Mouse (Mus musculus): ENCODE measurements around the gene Olfr309. TPM values are rescaled to one million over a fixed set of nuclear protein-coding genes. Genes with fewer than 3 reads are reported as not detected.
"Not testable (repeated sequence)": the region's sequence is repeated elsewhere in the genome, so short reads cannot be mapped to it uniquely, and the experiment has no call there.

Gene Olfr309
- not detected in 2 replicates for polyA plus RNA-seq (2015; fragmentation: Nextera tagmentation; extraction: Ambion mirVana)

- Histone ChIP-seq H3K4me1 (replicated peaks; ENCODE audit: control insufficient read depth, insufficient read depth, low read length) (no peaks in the 10 kb centered on the region), H3K9me3 (ENCODE audit: control insufficient read depth, low read length) (no peaks in the 10 kb centered on the region), H3K27ac (ENCODE audit: low read length) (no peak within 1 kb of the TSS), H3K27me3 (replicated peaks; ENCODE audit: control insufficient read depth, insufficient read depth, low read length) (no peaks in the 10 kb centered on the region), H3K9ac (replicated peaks; ENCODE audit: low read depth, low read length) (no peak within 1 kb of the TSS), H3K4me3 (replicated peaks; ENCODE audit: low read length) (no peak within 1 kb of the TSS), H3K4me2 (ENCODE audit: low read length) (no peak within 1 kb of the TSS), H3K36me3 (ENCODE audit: control insufficient read depth, insufficient read depth) (no peaks in the 10 kb centered on the region)
- 65% methylated on average over 2 of the region's 2 CpGs for WGBS
- ATAC-seq: no peak
Observed at GRCm38 (mm10) chr7:86313608-86314007, at the start of gene Olfr309. Gene Olfr309, minus strand, starts transcription at chr7:86313708.

- not testable (repeated sequence) for H3K27me3 ChIP-seq (replicated peaks; ENCODE audit: control insufficient read depth, insufficient read depth, low read length)
Observed at GRCm38 (mm10) chr7:86346296-86346695, 32.8 kb upstream of the Olfr309 start.

GRCm38 (mm10) chr7:86344253-86344652 is 30.7 kb upstream of the Olfr309 start:
- Histone ChIP-seq H3K9ac (replicated peaks; ENCODE audit: low read depth, low read length) (no peak overlapping the region), H3K4me3 (replicated peaks; ENCODE audit: low read length) (no peak overlapping the region), H3K4me1 (replicated peaks; ENCODE audit: control insufficient read depth, insufficient read depth, low read length) (no peaks in the 10 kb centered on the region), H3K27ac (ENCODE audit: low read length) (no peak overlapping the region), H3K4me2 (ENCODE audit: low read length) (no peak overlapping the region), H3K9me3 (ENCODE audit: control insufficient read depth, low read length) (no peaks in the 10 kb centered on the region), H3K27me3 (replicated peaks; ENCODE audit: control insufficient read depth, insufficient read depth, low read length) (no peaks in the 10 kb centered on the region), H3K36me3 (ENCODE audit: control insufficient read depth, insufficient read depth) (no peaks in the 10 kb centered on the region)
- ATAC-seq: no peak
- WGBS: 57% methylated on average over 3 of the region's 3 CpGs

More at GRCm38 (mm10) chr7:86346296-86346695, 32.8 kb upstream of the Olfr309 start:
- H3K4me3 ChIP-seq (replicated peaks; ENCODE audit: low read length); H3K36me3 ChIP-seq (ENCODE audit: control insufficient read depth, insufficient read depth); ATAC-seq; H3K27ac ChIP-seq (ENCODE audit: low read length); H3K9ac ChIP-seq (replicated peaks; ENCODE audit: low read depth, low read length); H3K9me3 ChIP-seq (ENCODE audit: control insufficient read depth, low read length); H3K4me2 ChIP-seq (ENCODE audit: low read length); H3K4me1 ChIP-seq (replicated peaks; ENCODE audit: control insufficient read depth, insufficient read depth, low read length): not testable (repeated sequence)
- WGBS: 86% methylated on average over 9 of the region's 9 CpGs

- Histone ChIP-seq H3K36me3 (ENCODE audit: control insufficient read depth, insufficient read depth) (no peaks in the 10 kb centered on the region), H3K4me1 (replicated peaks; ENCODE audit: control insufficient read depth, insufficient read depth, low read length) (no peaks in the 10 kb centered on the region), H3K9me3 (ENCODE audit: control insufficient read depth, low read length) (no peaks in the 10 kb centered on the region), H3K27me3 (replicated peaks; ENCODE audit: control insufficient read depth, insufficient read depth, low read length) (no peaks in the 10 kb centered on the region), H3K4me3 (replicated peaks; ENCODE audit: low read length) (no peak overlapping the region), H3K9ac (replicated peaks; ENCODE audit: low read depth, low read length) (no peak overlapping the region), H3K4me2 (ENCODE audit: low read length) (no peak overlapping the region), H3K27ac (ENCODE audit: low read length) (no peak overlapping the region)
- 81% methylated on average over 14 of the region's 14 CpGs for whole genome bisulfite sequencing
- no peak for ATAC-seq
Observed at GRCm38 (mm10) chr7:86342881-86343565, 29.5 kb upstream of the Olfr309 start.

- WGBS: 74% methylated on average over 1 of the region's 1 CpGs
- Histone ChIP-seq H3K27ac (ENCODE audit: low read length) (no peak within 1 kb of the TSS), H3K4me2 (ENCODE audit: low read length) (no peak within 1 kb of the TSS), H3K9ac (replicated peaks; ENCODE audit: low read depth, low read length) (no peak within 1 kb of the TSS), H3K27me3 (replicated peaks; ENCODE audit: control insufficient read depth, insufficient read depth, low read length) (no peaks in the 10 kb centered on the region), H3K36me3 (ENCODE audit: control insufficient read depth, insufficient read depth) (no peaks in the 10 kb centered on the region), H3K4me3 (replicated peaks; ENCODE audit: low read length) (no peak within 1 kb of the TSS), H3K4me1 (replicated peaks; ENCODE audit: control insufficient read depth, insufficient read depth, low read length) (no peaks in the 10 kb centered on the region), H3K9me3 (ENCODE audit: control insufficient read depth, low read length) (no peaks in the 10 kb centered on the region)
- no peak for ATAC-seq
Observed at GRCm38 (mm10) chr7:86337486-86337885, 24.0 kb upstream of the Olfr309 start, which contains the start of gene Olfr307. Gene Olfr307, minus strand, starts transcription at chr7:86337586.

GRCm38 (mm10) chr7:86325530-86325929 is 12.0 kb upstream of the Olfr309 start, which contains the start of gene Olfr308:
Gene Olfr308, minus strand, starts transcription at chr7:86325630.
- Histone ChIP-seq H3K9me3 (ENCODE audit: control insufficient read depth, low read length) (no peaks in the 10 kb centered on the region), H3K27ac (ENCODE audit: low read length) (no peak within 1 kb of the TSS), H3K27me3 (replicated peaks; ENCODE audit: control insufficient read depth, insufficient read depth, low read length) (no peaks in the 10 kb centered on the region), H3K4me2 (ENCODE audit: low read length) (no peak within 1 kb of the TSS), H3K36me3 (ENCODE audit: control insufficient read depth, insufficient read depth) (no peaks in the 10 kb centered on the region), H3K4me1 (replicated peaks; ENCODE audit: control insufficient read depth, insufficient read depth, low read length) (no peaks in the 10 kb centered on the region), H3K4me3 (replicated peaks; ENCODE audit: low read length) (no peak within 1 kb of the TSS), H3K9ac (replicated peaks; ENCODE audit: low read depth, low read length) (no peak within 1 kb of the TSS)
- ATAC-seq: no peak

- Histone ChIP-seq H3K27me3 (replicated peaks; ENCODE audit: control insufficient read depth, insufficient read depth, low read length) (no peaks in the 10 kb centered on the region), H3K4me1 (replicated peaks; ENCODE audit: control insufficient read depth, insufficient read depth, low read length) (no peaks in the 10 kb centered on the region), H3K9me3 (ENCODE audit: control insufficient read depth, low read length) (no peaks in the 10 kb centered on the region), H3K4me2 (ENCODE audit: low read length) (no peak overlapping the region), H3K4me3 (replicated peaks; ENCODE audit: low read length) (no peak overlapping the region), H3K27ac (ENCODE audit: low read length) (no peak overlapping the region), H3K36me3 (ENCODE audit: control insufficient read depth, insufficient read depth) (no peaks in the 10 kb centered on the region), H3K9ac (replicated peaks; ENCODE audit: low read depth, low read length) (no peak overlapping the region)
- WGBS: 93% methylated on average over 2 of the region's 2 CpGs
- ATAC-seq: no peak
Observed at GRCm38 (mm10) chr7:86321323-86321722, 7.8 kb upstream of the Olfr309 start.

- Histone ChIP-seq H3K4me3 (replicated peaks; ENCODE audit: low read length) (no peak within 1 kb of the TSS), H3K9ac (replicated peaks; ENCODE audit: low read depth, low read length) (no peak within 1 kb of the TSS), H3K4me1 (replicated peaks; ENCODE audit: control insufficient read depth, insufficient read depth, low read length) (no peaks in the 10 kb centered on the region), H3K4me2 (ENCODE audit: low read length) (no peak within 1 kb of the TSS), H3K36me3 (ENCODE audit: control insufficient read depth, insufficient read depth) (no peaks in the 10 kb centered on the region), H3K27me3 (replicated peaks; ENCODE audit: control insufficient read depth, insufficient read depth, low read length) (no peaks in the 10 kb centered on the region), H3K27ac (ENCODE audit: low read length) (no peak within 1 kb of the TSS), H3K9me3 (ENCODE audit: control insufficient read depth, low read length) (no peaks in the 10 kb centered on the region)
- 69% methylated on average over 1 of the region's 1 CpGs for WGBS
- no peak for ATAC-seq
Observed at GRCm38 (mm10) chr7:86277072-86277471, 36.4 kb downstream of the Olfr309 start, which contains the start of gene Olfr310. Gene Olfr310, minus strand, starts transcription at chr7:86277172.
